Mouse (Mus musculus): ENCODE results near the gene Akap2.

Gene Akap2

GRCm38 (mm10) chr4:57797548-57798285 lies 80.3 kb downstream of the Akap2 start:
- DNase-seq (ENCODE audit: inconsistent ontology term) = no peak

- peak; percentile 85 for DNase-seq (ENCODE audit: inconsistent ontology term)
Observed at GRCm38 (mm10) chr4:57798286-57799018, 81.0 kb downstream of the Akap2 start.

- no peak for DNase-seq (ENCODE audit: inconsistent ontology term)
Observed at GRCm38 (mm10) chr4:57799297-57799696, 81.8 kb downstream of the Akap2 start.

GRCm38 (mm10) chr4:57801239-57801638 lies 83.8 kb downstream of the Akap2 start:
- DNase-seq (ENCODE audit: inconsistent ontology term) = no peak

GRCm38 (mm10) chr4:57801986-57802385 lies 84.5 kb downstream of the Akap2 start:
- DNase-seq (ENCODE audit: inconsistent ontology term) = no peak

- DNase-seq (ENCODE audit: inconsistent ontology term) = no peak
Observed at GRCm38 (mm10) chr4:57802411-57802810, 85.0 kb downstream of the Akap2 start.

- DNase-seq (ENCODE audit: inconsistent ontology term) = peak; percentile 52
Observed at GRCm38 (mm10) chr4:57804902-57805301, 87.4 kb downstream of the Akap2 start.

- DNase-seq (ENCODE audit: inconsistent ontology term) = no peak
Observed at GRCm38 (mm10) chr4:57809449-57809848, 92.0 kb downstream of the Akap2 start.

- DNase-seq (ENCODE audit: inconsistent ontology term) = no peak
Observed at GRCm38 (mm10) chr4:57812075-57812474, 94.6 kb downstream of the Akap2 start.

- no peak for DNase-seq (ENCODE audit: inconsistent ontology term)
Observed at GRCm38 (mm10) chr4:57812916-57813575, 95.6 kb downstream of the Akap2 start.

GRCm38 (mm10) chr4:57813576-57813945 lies 96.1 kb downstream of the Akap2 start:
- no peak for DNase-seq (ENCODE audit: inconsistent ontology term)

- DNase-seq (ENCODE audit: inconsistent ontology term) = no peak
Observed at GRCm38 (mm10) chr4:57815355-57815754, 97.9 kb downstream of the Akap2 start.

- no peak for DNase-seq (ENCODE audit: inconsistent ontology term)
Observed at GRCm38 (mm10) chr4:57816146-57816545, 98.7 kb downstream of the Akap2 start.

- no peak for DNase-seq (ENCODE audit: inconsistent ontology term)
Observed at GRCm38 (mm10) chr4:57820839-57821374, 103.5 kb downstream of the Akap2 start.

- DNase-seq (ENCODE audit: inconsistent ontology term) = peak; percentile 47
Observed at GRCm38 (mm10) chr4:57821556-57822356, 104.3 kb downstream of the Akap2 start.

- DNase-seq (ENCODE audit: inconsistent ontology term) = no peak
Observed at GRCm38 (mm10) chr4:57822641-57823040, 105.2 kb downstream of the Akap2 start.

- no peak for DNase-seq (ENCODE audit: inconsistent ontology term)
Observed at GRCm38 (mm10) chr4:57824626-57825240, 107.3 kb downstream of the Akap2 start.

- no peak for DNase-seq (ENCODE audit: inconsistent ontology term)
Observed at GRCm38 (mm10) chr4:57826272-57826671, 108.8 kb downstream of the Akap2 start.

GRCm38 (mm10) chr4:57829131-57829530 lies 111.7 kb downstream of the Akap2 start:
- DNase-seq (ENCODE audit: inconsistent ontology term) = no peak

- no peak for DNase-seq (ENCODE audit: inconsistent ontology term)
Observed at GRCm38 (mm10) chr4:57829740-57830139, 112.3 kb downstream of the Akap2 start.

GRCm38 (mm10) chr4:57832318-57832717 lies 114.9 kb downstream of the Akap2 start:
- DNase-seq (ENCODE audit: inconsistent ontology term) = no peak

All from Muller cell, postnatal 12 days (primary cell).